Mouse (Mus musculus) B cell, adult 2 months (primary cell): Measurements from ENCODE around the gene Cstf3.

ENCODE experiments used
- DNase-seq, 2 experiments: peaks; one replicate each; pipeline ENCODE4 v3.0.0; 2022

The Cstf3 gene

GRCm38 (mm10) chr2:104714254-104714691, 124.0 kb downstream of the Cstf3 start:
- no peak for DNase-seq
